Mouse (Mus musculus) testis, postnatal 14 days (tissue): ENCODE measurements around the gene Olfr826.
"Not testable (repeated sequence)": the region's sequence is repeated elsewhere in the genome, so short reads cannot be mapped to it uniquely, and the experiment has no call there.

Experiments used
- DNase-seq: peaks from one replicate; pipeline ENCODE4 v3.0.0; 2021; ENCODE audit warnings: low spot score

The Olfr826 gene

DNA sequence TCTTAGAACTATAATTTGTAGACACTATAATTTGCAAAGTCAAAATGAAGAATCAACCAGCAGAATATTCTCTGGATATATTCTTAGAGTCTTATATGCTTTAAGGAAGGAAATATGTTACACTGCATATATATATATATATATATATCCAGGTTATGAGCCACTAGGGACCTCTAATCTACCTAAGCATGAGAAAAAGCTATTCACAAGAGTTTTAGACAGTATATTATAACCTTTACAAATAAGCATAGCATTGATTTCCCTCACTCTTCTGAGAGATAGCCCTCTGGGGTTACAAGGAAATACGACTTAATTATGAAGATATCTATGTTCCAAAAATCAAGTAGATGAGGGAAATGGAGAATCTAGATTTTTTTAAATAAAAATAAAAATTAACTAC, at the start of gene Olfr826:
Olfr826 (minus strand) TSS at position 101 of the 400 bp plus-strand sequence.
- no peak for DNase-seq

DNA sequence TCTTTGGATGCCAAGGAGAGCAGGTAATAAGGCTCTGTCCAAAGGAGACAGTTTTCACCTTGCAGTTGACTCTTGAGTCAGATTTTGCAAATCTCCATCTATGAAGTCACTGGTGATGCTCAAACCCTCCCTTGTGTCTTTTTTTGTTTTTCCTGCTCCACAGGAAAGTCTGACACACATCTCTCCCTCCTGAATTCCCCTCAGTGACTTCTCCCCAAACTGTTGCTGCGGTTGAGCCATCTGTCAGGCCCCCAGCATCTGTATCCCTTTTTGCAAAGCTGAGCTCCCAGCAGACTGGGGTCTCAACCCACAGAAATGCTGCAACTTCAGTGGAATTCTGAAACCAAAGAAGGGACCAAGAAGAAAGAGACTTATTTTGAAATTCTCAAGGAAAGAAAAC, 48.1 kb upstream of the Olfr826 start:
- no peak for DNase-seq

DNA sequence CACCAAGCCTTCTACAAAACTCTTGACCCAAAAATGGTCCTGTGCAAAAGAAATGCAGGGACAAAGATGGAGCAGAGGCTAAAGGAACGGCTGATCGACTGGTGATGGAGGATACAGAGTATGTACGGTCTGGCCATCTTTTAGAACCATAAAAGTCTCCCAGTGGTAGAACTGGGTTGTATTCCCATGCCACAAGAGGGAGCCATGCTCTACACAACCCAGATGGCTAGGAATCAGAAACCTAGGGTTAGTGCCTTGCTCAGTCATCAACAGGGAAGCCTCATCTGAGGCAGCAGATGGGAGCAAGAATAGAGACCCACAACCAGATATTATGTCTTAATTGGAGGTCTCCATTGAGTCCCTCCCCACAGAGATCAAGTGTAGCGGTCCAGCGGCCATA, 45.6 kb upstream of the Olfr826 start:
- no peak for DNase-seq

DNA sequence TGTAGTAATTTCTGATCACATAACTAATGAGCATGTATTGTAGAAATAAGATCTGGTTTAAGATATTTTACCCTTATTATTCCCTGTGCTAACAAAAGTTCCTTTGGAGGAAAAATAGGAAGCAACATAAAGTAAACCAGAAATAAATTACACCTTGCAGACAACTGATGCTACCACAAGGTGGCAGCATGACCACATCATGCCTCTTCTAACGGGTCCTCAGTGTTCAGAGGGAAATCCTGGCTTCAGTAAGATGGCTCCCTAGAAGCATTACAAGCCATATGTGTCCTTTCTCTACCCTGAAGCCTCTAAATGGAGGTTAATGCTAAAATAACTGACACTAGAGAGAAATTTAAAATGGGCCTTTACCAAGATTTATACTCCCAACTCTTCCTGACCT, 44.3 kb upstream of the Olfr826 start:
- no peak for DNase-seq

DNA sequence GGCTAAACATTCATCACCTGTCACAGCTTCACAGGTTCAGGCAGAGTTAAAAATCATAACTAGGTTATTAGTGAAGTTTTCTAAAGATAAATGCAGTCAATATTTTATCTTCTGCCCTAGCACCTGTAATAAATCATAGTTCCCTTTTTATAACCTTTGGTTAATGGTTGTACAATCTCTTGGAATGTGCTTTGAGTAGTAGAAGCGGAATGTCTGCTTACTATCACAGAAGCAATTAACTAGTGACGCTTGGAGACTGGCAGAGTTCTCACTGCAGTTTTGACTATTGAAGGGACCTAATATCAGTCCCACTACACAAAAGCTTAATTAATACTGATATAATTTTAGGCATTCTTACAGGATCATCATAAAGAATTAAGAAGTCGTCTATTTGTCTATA, 41.0 kb upstream of the Olfr826 start:
- no peak for DNase-seq

DNA sequence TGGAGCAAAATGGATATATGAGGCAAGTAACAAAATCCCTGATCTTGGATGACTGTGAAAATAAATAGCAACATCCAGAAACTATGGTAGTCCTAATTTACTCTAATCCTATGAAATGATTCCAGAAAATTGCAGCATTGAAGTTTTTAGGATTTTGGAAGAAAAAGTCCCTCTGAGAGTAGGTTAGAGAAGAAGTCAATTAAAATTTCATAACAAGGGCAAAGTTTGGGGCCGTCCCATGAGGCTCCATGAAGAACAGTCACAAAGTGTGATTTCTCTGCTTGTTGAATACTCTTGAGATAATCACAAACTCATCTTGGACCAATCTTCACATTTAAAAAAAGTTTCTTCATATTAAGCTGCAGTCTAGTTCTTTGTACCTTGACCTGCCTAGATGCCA, 30.3 kb upstream of the Olfr826 start, which contains the start of gene Olfr827:
Olfr827 (minus strand) TSS at position 101 of the 400 bp plus-strand sequence.
- DNase-seq = no peak

DNA sequence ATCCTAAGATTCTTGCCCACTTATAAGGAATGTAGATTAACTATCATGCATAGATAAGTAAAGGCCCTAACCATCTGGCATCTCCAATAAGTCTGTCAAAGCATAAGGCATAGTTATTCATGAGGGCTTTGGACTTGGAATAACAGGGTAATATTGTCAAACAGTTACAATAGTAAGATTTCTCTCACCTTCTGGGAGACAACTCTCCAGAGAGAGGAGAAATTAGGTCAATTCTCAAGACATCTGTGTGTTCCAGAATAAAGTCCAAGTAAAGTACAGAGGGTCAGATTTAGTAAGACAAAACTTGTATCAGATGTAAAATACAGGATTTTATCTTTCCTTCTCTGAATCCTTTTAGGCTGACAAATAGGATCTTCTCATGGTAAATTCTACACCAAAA, 17.3 kb downstream of the Olfr826 start, which contains the start of gene Olfr825:
Olfr825 (minus strand) TSS at position 101 of the 400 bp plus-strand sequence.
- DNase-seq = no peak

DNA sequence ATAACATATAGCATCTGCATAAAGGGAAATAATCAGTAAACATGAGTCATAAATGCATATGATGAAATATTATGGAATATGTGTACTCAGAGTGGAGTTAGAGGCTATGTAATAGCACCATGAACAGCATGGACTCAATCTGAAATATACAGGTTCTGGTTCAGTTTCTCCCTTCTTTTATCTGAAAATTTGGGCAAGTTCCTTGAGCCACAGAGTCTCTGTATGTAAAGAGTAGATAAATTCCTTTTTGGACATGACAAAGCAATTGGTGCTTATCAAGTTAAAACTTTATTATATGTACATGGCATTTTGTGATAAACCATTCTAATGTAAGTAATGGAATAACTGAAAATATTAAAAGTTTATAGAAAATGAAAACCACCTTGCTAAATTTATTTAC, 18.8 kb downstream of the Olfr826 start:
- DNase-seq = no peak

DNA sequence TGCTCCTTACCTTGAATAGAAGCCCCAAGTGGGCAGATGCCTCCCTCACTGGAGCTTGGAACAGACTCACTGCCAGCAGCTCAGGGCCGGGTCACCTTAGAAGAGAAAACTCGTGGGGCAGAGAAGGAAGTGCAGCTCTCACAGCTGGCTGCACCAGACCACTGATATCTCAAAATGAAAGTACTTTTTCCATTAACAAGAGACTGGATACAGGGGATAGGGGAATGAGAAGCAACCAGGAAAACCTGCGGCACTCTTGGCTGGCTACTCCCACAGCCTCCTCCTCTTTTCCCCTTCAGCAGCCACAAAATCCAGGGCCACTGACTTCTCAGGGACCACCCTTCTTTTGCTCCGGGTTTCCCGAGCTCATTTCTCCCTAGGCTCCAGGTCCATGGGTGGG, 39.9 kb downstream of the Olfr826 start:
- no peak for DNase-seq

DNA sequence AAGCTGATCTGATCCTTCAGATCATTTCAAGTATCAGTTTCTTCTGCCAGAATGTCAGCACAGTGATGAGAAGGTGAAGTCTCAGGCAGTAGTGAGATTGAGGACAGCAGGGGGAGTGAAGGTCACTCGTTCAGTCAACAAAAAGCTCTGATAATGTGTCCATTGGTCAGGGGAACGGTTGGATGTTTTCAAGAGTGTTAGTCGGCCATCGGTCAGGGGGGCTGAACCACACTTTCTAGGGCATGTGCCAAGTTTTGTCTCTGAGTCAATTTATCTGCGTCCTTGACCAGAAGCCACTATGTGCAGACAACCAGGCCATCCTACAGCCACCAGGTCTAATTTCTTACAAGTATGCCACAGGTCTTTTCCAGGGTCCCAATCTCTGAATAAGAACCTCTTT, 41.5 kb downstream of the Olfr826 start:
- DNase-seq = not testable (repeated sequence)

DNA sequence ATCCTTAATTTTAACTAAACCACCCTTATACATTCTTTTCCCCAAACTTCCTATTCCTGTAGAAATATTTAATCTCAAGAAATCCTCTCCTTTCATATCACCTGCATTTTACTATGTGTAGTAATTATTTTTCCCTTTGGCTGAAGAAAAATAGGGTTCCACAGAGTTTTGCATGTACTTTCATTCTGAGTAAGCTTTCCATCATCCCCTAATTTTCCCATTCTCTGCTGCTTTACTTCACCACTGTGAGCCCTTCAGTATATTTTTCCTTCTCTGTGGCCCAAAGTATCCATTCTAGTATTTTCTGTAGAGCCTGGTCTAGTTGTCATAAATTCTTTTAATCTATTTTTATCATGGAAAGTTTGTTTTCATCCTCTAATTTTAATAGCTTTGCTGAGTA, 49.2 kb downstream of the Olfr826 start:
- no peak for DNase-seq

DNA sequence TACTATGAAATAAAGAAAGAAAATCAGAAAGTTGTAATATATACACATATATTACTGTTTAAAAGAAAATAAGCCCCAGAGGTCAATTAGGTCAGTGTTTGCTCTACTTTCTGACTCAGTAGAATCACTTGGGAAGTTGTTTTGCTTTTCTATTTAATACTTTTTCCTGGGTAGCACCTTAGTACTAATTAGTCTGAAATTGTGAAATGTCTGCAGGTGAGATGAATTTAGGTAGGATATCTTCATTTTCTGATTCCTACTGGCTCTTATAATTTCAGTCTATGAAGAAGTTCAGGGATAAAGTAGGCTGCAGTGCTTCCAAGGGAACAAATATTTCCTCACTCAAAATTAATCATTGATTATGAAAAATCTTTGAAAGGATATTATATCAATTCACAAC, 54.1 kb downstream of the Olfr826 start, which contains the start of gene Olfr824:
Olfr824 (minus strand) TSS at position 101 of the 400 bp plus-strand sequence.
- DNase-seq = not testable (repeated sequence)
